Mouse (Mus musculus) gastrocnemius, adult 18-20 months (tissue): ENCODE measurements around the gene Vmn1r121. TPM values are rescaled to one million over a fixed set of nuclear protein-coding genes. Genes with fewer than 3 reads are reported as not detected.
"Not testable (repeated sequence)": the region's sequence is repeated elsewhere in the genome, so short reads cannot be mapped to it uniquely, and the experiment has no call there.

Experiments used
- DNase-seq: peaks from one replicate; pipeline ENCODE4 v3.0.0; 2021; ENCODE audit warnings: low spot score
- long read RNA-seq, 2 experiments: library from polyadenylated mRNA; stranded (forward); transcript quantifications; one replicate each; pipeline ENCODE4 v2.0.0; 2021
- total RNA-seq, 2 experiments: library from RNA; stranded (reverse); gene quantifications; 2 replicates each; pipeline ENCODE4 v1.2.3; 2021

The Vmn1r121 gene
- not detected for total RNA-seq
- long read RNA-seq, experiment 1: 0 reads
- long read RNA-seq, experiment 2: 0 reads

GRCm38 (mm10) chr7:21098413-21098812, at the start of gene Vmn1r121:
Gene Vmn1r121 (minus strand): TSS chr7:21098513.
- DNase-seq: not testable (repeated sequence)

GRCm38 (mm10) chr7:21134028-21134427, 35.7 kb upstream of the Vmn1r121 start, which contains the start of gene Vmn1r122:
Gene Vmn1r122 (minus strand): TSS chr7:21134128.
- not testable (repeated sequence) for DNase-seq

GRCm38 (mm10) chr7:21053684-21054083, 44.6 kb downstream of the Vmn1r121 start, which contains the start of gene Vmn1r120:
Gene Vmn1r120 (minus strand): TSS chr7:21053784.
- DNase-seq: not testable (repeated sequence)

Other genes starting within 250 kb of the Vmn1r121 start
- not detected for gene Vmn1r116, start 226.3 kb downstream of the Vmn1r121 start, total RNA-seq
- gene Vmn1r117, start 214.4 kb downstream of the Vmn1r121 start, total RNA-seq: not detected
- not detected for gene Vmn1r118, start 186.2 kb downstream of the Vmn1r121 start, total RNA-seq
- not detected for gene Vmn1r119, start 86.1 kb downstream of the Vmn1r121 start, total RNA-seq
- gene Vmn1r120, start 44.7 kb downstream of the Vmn1r121 start, total RNA-seq: not detected
- not detected for gene Vmn1r122, start 35.6 kb upstream of the Vmn1r121 start, total RNA-seq
- not detected for gene Vmn1r123, start 63.7 kb upstream of the Vmn1r121 start, total RNA-seq
- gene Gm5157, start 91.9 kb upstream of the Vmn1r121 start, total RNA-seq: not detected
- not detected for gene Vmn1r124, start 162.1 kb upstream of the Vmn1r121 start, total RNA-seq
- gene Vmn1r125, start 173.7 kb upstream of the Vmn1r121 start, total RNA-seq: not detected
- gene Vmn1r126, start 203.0 kb upstream of the Vmn1r121 start, total RNA-seq: not detected
- not detected for gene Vmn1r127, start 221.3 kb upstream of the Vmn1r121 start, total RNA-seq